Mouse (Mus musculus) urinary bladder, adult 2 months (tissue): ENCODE data around the gene Tmem50a. TPM values are rescaled to one million over a fixed set of nuclear protein-coding genes. Genes with fewer than 3 reads are reported as not detected.

Source experiments
- DNase-seq: peaks from one replicate; pipeline ENCODE4 v3.0.0; 2022; ENCODE audit warnings: low spot score
- polyA plus RNA-seq: library from polyadenylated mRNA; depleted of rRNA; stranded (reverse); fragments of >200 nt; gene quantifications from 2 replicates; pipeline ENCODE4 v1.2.3, GENCODE M21; 2012; rRNA removed

The Tmem50a gene
- polyA plus RNA-seq = 167 and 192 TPM in 2 replicates

GRCm38 (mm10) chr4:134914864-134915209 lies at the start of gene Tmem50a:
Tmem50a (minus strand) TSS chr4:134915024.
- peak; percentile 86 for DNase-seq

- no peak for DNase-seq
Measured at GRCm38 (mm10) chr4:134963021-134963776, 48.4 kb upstream of the Tmem50a start.

GRCm38 (mm10) chr4:134956328-134956727 lies 41.5 kb upstream of the Tmem50a start:
- DNase-seq = no peak

- no peak for DNase-seq
Measured at GRCm38 (mm10) chr4:134955845-134956244, 41.0 kb upstream of the Tmem50a start.

GRCm38 (mm10) chr4:134955196-134955595 lies 40.4 kb upstream of the Tmem50a start:
- no peak for DNase-seq

- no peak for DNase-seq
Measured at GRCm38 (mm10) chr4:134954461-134954860, 39.6 kb upstream of the Tmem50a start.

GRCm38 (mm10) chr4:134950518-134951091 lies 35.8 kb upstream of the Tmem50a start:
- DNase-seq = no peak

GRCm38 (mm10) chr4:134946024-134946744 lies 31.4 kb upstream of the Tmem50a start:
- peak; percentile 31 for DNase-seq

GRCm38 (mm10) chr4:134943758-134944538 lies 29.1 kb upstream of the Tmem50a start:
- no peak for DNase-seq

- no peak for DNase-seq
Measured at GRCm38 (mm10) chr4:134939900-134940299, 25.1 kb upstream of the Tmem50a start.

GRCm38 (mm10) chr4:134937240-134938176 lies 22.7 kb upstream of the Tmem50a start:
- no peak for DNase-seq

GRCm38 (mm10) chr4:134930684-134931481 lies 16.1 kb upstream of the Tmem50a start, which contains the start of gene Syf2:
Syf2 (plus strand) TSS chr4:134930898.
- DNase-seq = peak; percentile 79

GRCm38 (mm10) chr4:134930190-134930589 lies 15.4 kb upstream of the Tmem50a start:
- DNase-seq = no peak

- no peak for DNase-seq
Measured at GRCm38 (mm10) chr4:134929536-134929935, 14.7 kb upstream of the Tmem50a start.

- no peak for DNase-seq
Measured at GRCm38 (mm10) chr4:134928464-134928836, 13.6 kb upstream of the Tmem50a start.

- no peak for DNase-seq
Measured at GRCm38 (mm10) chr4:134927815-134928463, 13.1 kb upstream of the Tmem50a start.

GRCm38 (mm10) chr4:134925206-134925605 lies 10.4 kb upstream of the Tmem50a start:
- DNase-seq = no peak

GRCm38 (mm10) chr4:134924019-134924741 lies 9.4 kb upstream of the Tmem50a start:
- DNase-seq = peak; percentile 49
